Mouse (Mus musculus) R1 (cell line): Measurements from ENCODE around the gene Ddx56.

Experiments
- DNase-seq: peaks from one replicate; pipeline ENCODE4 v3.0.0-alpha.2; 2018; ENCODE audit warnings: low read depth, low spot score

Ddx56 gene

GRCm38 (mm10) chr11:6267320-6268254, at the start of gene Ddx56:
Gene Ddx56 (minus strand): TSS chr11:6267772.
- DNase-seq: peak; percentile 99

- no peak for DNase-seq
Observed at GRCm38 (mm10) chr11:6316821-6317220, 49.2 kb upstream of the Ddx56 start.

- no peak for DNase-seq
Observed at GRCm38 (mm10) chr11:6313874-6314406, 46.4 kb upstream of the Ddx56 start.

- DNase-seq: no peak
Observed at GRCm38 (mm10) chr11:6308181-6308580, 40.6 kb upstream of the Ddx56 start.

GRCm38 (mm10) chr11:6305943-6306430, 38.4 kb upstream of the Ddx56 start:
- DNase-seq: no peak

- DNase-seq: no peak
Observed at GRCm38 (mm10) chr11:6302793-6303192, 35.2 kb upstream of the Ddx56 start.

- DNase-seq: no peak
Observed at GRCm38 (mm10) chr11:6299435-6299834, 31.9 kb upstream of the Ddx56 start.

- DNase-seq: peak; percentile 44
Observed at GRCm38 (mm10) chr11:6296077-6296476, 28.5 kb upstream of the Ddx56 start.

- DNase-seq: no peak
Observed at GRCm38 (mm10) chr11:6294632-6295031, 27.1 kb upstream of the Ddx56 start.

GRCm38 (mm10) chr11:6293601-6294000, 26.0 kb upstream of the Ddx56 start:
- no peak for DNase-seq

- DNase-seq: no peak
Observed at GRCm38 (mm10) chr11:6292988-6293349, 25.4 kb upstream of the Ddx56 start.

GRCm38 (mm10) chr11:6292116-6292987, 24.8 kb upstream of the Ddx56 start:
- peak; percentile 95 for DNase-seq

- peak; percentile 98 for DNase-seq
Observed at GRCm38 (mm10) chr11:6291401-6292115, 24.0 kb upstream of the Ddx56 start, which contains the start of gene Ogdh. Gene Ogdh (plus strand): TSS chr11:6291633.

GRCm38 (mm10) chr11:6290883-6291282, 23.3 kb upstream of the Ddx56 start:
- DNase-seq: no peak

GRCm38 (mm10) chr11:6290138-6290537, 22.6 kb upstream of the Ddx56 start:
- no peak for DNase-seq

GRCm38 (mm10) chr11:6282940-6283339, 15.4 kb upstream of the Ddx56 start:
- no peak for DNase-seq

- no peak for DNase-seq
Observed at GRCm38 (mm10) chr11:6276466-6276865, 8.9 kb upstream of the Ddx56 start.

- no peak for DNase-seq
Observed at GRCm38 (mm10) chr11:6275094-6275484, 7.5 kb upstream of the Ddx56 start.

- peak; percentile 98 for DNase-seq
Observed at GRCm38 (mm10) chr11:6274387-6275093, 7.0 kb upstream of the Ddx56 start, which contains the start of gene Tmed4. Gene Tmed4 (minus strand): TSS chr11:6274870.

- no peak for DNase-seq
Observed at GRCm38 (mm10) chr11:6273607-6274006, 6.0 kb upstream of the Ddx56 start.

GRCm38 (mm10) chr11:6266621-6267020, 951 bp downstream of the Ddx56 start:
- no peak for DNase-seq
